Mouse (Mus musculus) adrenal gland, postnatal 36 days (tissue): Measurements from ENCODE around the gene Olfr860. TPM values are rescaled to one million over a fixed set of nuclear protein-coding genes. Genes with fewer than 3 reads are reported as not detected.
"Not testable (repeated sequence)": the region's sequence is repeated elsewhere in the genome, so short reads cannot be mapped to it uniquely, and the experiment has no call there.

ENCODE experiments used
- DNase-seq, 2 experiments: peaks; one replicate each; pipeline ENCODE4 v3.0.0; 2021; ENCODE audit warnings: mixed read lengths in 1 of 2
- long read RNA-seq, 2 experiments: library from polyadenylated mRNA; stranded (forward); transcript quantifications; one replicate each; pipeline ENCODE4 v2.0.0; 2021; ENCODE audit warnings: borderline sequencing depth in 2 of 2
- total RNA-seq, 2 experiments: library from RNA; stranded (reverse); gene quantifications; 2 replicates each; pipeline ENCODE4 v1.2.3; 2021

Olfr860 gene
- not detected for total RNA-seq
- long read RNA-seq, experiment 1: 0 reads
- long read RNA-seq, experiment 2: 0 reads

GRCm38 (mm10) chr9:19849647-19850046 is at the start of gene Olfr860:
TSS of gene Olfr860 (minus strand) at chr9:19849747.
- DNase-seq: no peak

DNA sequence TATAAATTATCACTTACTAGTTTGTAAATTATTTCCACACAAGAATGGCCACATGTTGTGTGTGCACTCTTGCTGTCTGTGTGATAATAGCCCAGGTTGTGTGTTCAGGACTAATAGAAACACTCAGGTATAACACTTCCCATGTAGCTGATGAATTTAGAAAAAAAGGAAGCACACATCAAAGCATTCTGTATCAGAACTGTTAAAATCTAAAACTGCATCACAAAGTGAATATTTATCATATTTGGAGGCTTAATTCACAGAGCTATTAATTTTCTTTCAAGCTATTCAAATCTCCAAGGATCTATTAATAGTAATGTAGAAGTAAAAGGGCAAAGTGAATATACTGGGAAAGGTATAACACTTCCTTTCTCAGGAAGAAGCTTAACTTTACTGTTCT is 38.4 kb upstream of the Olfr860 start, which contains the start of gene Olfr862:
Gene Olfr862 (minus strand): TSS at position 101 of the 400 bp plus-strand sequence.
- no peak for DNase-seq

DNA sequence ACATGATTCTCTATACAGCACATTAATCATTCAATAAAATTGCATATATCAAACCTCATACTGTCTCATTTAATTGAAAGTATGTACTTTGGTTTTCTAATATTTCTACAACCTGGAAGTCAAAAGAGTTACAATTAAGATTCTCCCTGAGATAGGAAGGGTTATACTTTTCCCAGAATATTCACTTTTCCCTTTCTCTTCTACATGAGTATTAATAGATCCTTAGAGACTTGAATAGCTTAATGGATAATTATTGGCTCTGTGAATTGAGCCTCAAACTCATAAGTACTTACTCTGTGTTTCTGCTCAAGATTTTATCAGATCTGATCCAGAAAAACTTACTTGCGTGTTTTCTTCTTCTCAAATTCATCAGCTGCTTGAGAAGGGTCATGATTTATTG is 44.9 kb downstream of the Olfr860 start, which contains the start of gene Olfr859:
Gene Olfr859 (plus strand): TSS at position 301 of the 400 bp plus-strand sequence.
- DNase-seq: not testable (repeated sequence)

GRCm38 (mm10) chr9:19803000-19803399 is 46.5 kb downstream of the Olfr860 start:
- DNase-seq: no peak

Other genes with a start within 250 kb of the Olfr860 start
- gene Zfp317, start 227.6 kb downstream of the Olfr860 start, total RNA-seq: 10 to 100 TPM; 19.8 to 22.2 TPM
- gene Olfr857, start 140.3 kb downstream of the Olfr860 start, total RNA-seq: not detected
- gene Olfr58, start 69.5 kb downstream of the Olfr860 start, total RNA-seq: not detected
- gene Olfr859, start 44.8 kb downstream of the Olfr860 start, total RNA-seq: not detected
- not detected for gene Olfr862, start 38.3 kb upstream of the Olfr860 start, total RNA-seq
- gene Olfr77, start 67.1 kb upstream of the Olfr860 start, total RNA-seq: not detected
- gene Olfr866, start 178.3 kb upstream of the Olfr860 start, total RNA-seq: not detected
- not detected for gene Olfr867, start 207.8 kb upstream of the Olfr860 start, total RNA-seq
- gene Olfr868, start 248.9 kb upstream of the Olfr860 start, total RNA-seq: not detected